Mouse (Mus musculus) myocyte (in vitro differentiated cells): ENCODE data around the gene Zfp575.

ENCODE experiments used
- CEBPB ChIP-seq: IDR thresholded peaks from 2 replicates; pipeline ENCODE4 v1.6.1; 2011; ENCODE audit warnings: mild to moderate bottlenecking, moderate library complexity; ENCODE audit not compliant: poor library complexity, insufficient read depth, severe bottlenecking
- E2F4 ChIP-seq: IDR thresholded peaks from one replicate; pipeline ENCODE4 v1.6.1; 2011; ENCODE audit warnings: mild to moderate bottlenecking, control low read depth, moderate library complexity; ENCODE audit not compliant: insufficient read depth
- MAX ChIP-seq: IDR thresholded peaks from one replicate; pipeline ENCODE4 v1.6.1; 2011; ENCODE audit warnings: low read depth, mild to moderate bottlenecking, control low read depth
- MYOD1 ChIP-seq, 3 experiments: IDR thresholded peaks; one replicate each; pipeline ENCODE4 v1.6.1; 2011; ENCODE audit warnings: control low read depth in 2 of 3, low read depth in 2 of 3, mild to moderate bottlenecking in 2 of 3, moderate library complexity in 1 of 3; ENCODE audit not compliant: insufficient read length in 2 of 3, control insufficient read depth in 1 of 3
- MYOG ChIP-seq, 3 experiments: IDR thresholded peaks; one replicate each; pipeline ENCODE4 v1.6.1; 2011; ENCODE audit warnings: control low read depth in 2 of 3, low read depth in 2 of 3, mild to moderate bottlenecking in 2 of 3; ENCODE audit not compliant: insufficient read length in 2 of 3, control insufficient read depth in 1 of 3, insufficient read depth in 1 of 3
- POLR2A ChIP-seq: IDR thresholded peaks from one replicate; pipeline ENCODE4 v1.6.1; 2011; ENCODE audit warnings: low read depth, mild to moderate bottlenecking, control low read depth, moderate library complexity; ENCODE audit not compliant: insufficient read length
- POLR2AphosphoS2 ChIP-seq: IDR thresholded peaks from one replicate; pipeline ENCODE4 v1.6.1; 2011; ENCODE audit warnings: low read depth, control low read depth; ENCODE audit not compliant: insufficient read length
- REST ChIP-seq: IDR thresholded peaks from one replicate; pipeline ENCODE4 v1.6.1; 2011; ENCODE audit warnings: mild to moderate bottlenecking, control low read depth, moderate library complexity; ENCODE audit not compliant: insufficient read depth, insufficient read length
- TCF12 ChIP-seq: IDR thresholded peaks from one replicate; pipeline ENCODE4 v1.6.1; 2011; ENCODE audit warnings: mild to moderate bottlenecking, control low read depth; ENCODE audit not compliant: poor library complexity, insufficient read depth, severe bottlenecking
- TCF3 ChIP-seq: IDR thresholded peaks from one replicate; pipeline ENCODE4 v1.6.1; 2011; ENCODE audit warnings: low read depth, control low read depth; ENCODE audit not compliant: insufficient read length
- USF1 ChIP-seq: IDR thresholded peaks from one replicate; pipeline ENCODE4 v1.6.1; 2011; ENCODE audit warnings: low read depth, mild to moderate bottlenecking, control low read depth, moderate library complexity

DNA sequence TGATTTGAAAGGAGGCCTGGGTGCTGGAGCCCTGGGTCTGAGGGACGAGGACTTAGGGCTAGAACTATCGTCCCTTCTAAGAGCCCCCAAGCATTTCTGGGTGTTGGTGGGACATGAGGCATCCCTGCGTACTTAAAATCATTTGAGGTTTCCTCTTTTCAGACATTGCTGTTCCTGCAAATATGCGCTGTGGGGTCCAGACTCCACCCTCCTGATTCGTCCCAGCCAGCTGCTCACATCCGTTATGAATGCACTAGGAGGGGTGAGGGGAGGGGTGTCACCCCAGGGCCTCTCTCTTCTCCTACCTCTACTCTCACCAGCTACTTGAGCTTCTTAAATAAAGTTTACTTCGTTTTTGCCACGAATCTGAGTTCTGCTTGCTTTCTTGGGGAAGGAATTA lies 21.1 kb upstream of the Zfp575 start:
- no peak for TF ChIP-seq TCF12
- TF ChIP-seq MAX = no peak
- TF ChIP-seq POLR2A = no peak
- peak in 1 of 3 experiments; percentile 14 for TF ChIP-seq MYOG (IDR thresholded peaks at IDR 0.05; ENCODE audit: control insufficient read depth in 1 of 3, insufficient read depth in 1 of 3, insufficient read length in 2 of 3, low read depth in 2 of 3)
- no peak for TF ChIP-seq E2F4
- no peak for TF ChIP-seq TCF3
- no peak for TF ChIP-seq POLR2AphosphoS2
- no peak for TF ChIP-seq REST
- TF ChIP-seq USF1 = no peak
- no peak for TF ChIP-seq CEBPB
- TF ChIP-seq MYOD1 (IDR thresholded peaks at IDR 0.05; ENCODE audit: control insufficient read depth in 1 of 3, insufficient read length in 2 of 3, low read depth in 2 of 3) = peak in 2 of 3 experiments; percentile 76 to 82
